Mouse (Mus musculus) cerebellum, postnatal 4 days (tissue): ENCODE measurements around the gene Fam89b.

Experiments
- DNase-seq, 2 experiments: peaks; one replicate each; pipeline ENCODE4 v3.0.0; 2022; ENCODE audit warnings: low spot score in 2 of 2, mixed read lengths in 1 of 2

Gene Fam89b

DNA sequence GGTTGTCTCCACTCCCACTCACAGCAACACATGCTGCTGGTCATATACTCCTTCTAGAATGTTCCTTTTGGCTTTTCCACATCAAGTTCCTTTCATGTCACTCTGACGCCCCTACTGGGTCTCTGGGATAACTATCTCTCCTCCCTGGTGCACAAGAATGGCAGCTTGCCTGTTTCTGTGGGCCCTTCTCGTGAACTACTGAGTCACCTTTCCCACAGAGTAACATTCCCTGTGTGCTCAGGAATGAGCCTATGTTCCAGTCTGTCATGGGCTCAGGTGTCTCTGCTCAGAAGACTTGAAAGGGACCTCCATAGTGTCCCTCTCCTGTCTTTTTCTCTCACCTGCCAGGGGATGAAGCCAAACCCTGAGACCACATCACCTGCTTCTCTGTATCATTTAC is 10.0 kb upstream of the Fam89b start:
- no peak for DNase-seq

DNA sequence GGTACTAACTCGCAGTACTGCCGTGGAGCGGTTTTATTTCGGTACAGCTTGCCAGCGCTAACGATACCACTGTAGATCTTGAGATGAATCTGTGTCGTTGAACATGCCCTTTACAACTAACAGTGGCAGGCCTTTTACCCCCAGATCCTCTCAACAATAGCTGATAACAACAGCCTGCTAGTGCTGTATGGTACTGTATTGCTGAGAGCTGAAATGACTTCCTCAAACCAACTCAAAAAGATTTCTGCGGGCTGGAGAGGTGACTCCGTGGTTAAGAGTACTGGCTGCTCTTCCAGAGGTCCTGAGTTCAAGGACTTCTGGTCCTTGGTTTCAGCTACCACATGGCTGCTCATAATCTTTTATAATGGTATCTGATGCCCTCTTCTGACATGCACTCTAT is 4.9 kb upstream of the Fam89b start:
- DNase-seq = no peak

DNA sequence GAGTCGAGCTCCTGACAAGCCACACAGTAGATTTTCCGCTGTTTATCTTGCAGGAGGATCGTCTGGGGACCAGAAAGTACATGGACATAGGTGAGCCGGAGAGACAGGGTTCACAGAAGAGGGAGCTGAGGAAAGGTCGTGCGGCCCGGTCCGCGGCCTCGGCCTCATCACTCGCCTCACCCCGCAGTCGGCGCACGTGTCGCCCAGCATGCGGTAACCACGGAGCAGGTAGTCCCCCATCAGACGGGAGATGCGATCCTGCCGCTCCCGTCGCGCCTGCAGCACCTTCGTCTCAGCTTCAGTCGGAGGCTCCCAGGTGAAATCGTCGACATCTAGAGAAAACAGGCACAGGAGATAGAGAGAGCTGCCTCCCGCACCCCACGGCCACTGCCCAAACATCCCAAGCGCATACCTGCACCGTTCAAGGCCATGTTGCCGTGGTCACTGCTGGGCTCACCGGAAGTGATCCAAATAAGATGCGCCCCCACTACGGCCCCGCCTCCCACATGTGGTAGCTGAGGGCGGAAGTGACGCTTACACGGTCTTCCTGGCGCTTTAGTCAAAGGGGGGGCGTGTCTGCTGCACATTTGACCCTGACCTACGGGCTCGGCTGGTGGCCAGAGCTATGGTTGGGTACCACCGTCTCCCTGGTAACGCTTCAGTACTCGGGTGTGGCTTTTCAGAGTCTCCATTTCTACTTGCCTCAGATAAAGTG is 2.0 kb upstream of the Fam89b start:
- peak; percentile 84 to 90 for DNase-seq

DNA sequence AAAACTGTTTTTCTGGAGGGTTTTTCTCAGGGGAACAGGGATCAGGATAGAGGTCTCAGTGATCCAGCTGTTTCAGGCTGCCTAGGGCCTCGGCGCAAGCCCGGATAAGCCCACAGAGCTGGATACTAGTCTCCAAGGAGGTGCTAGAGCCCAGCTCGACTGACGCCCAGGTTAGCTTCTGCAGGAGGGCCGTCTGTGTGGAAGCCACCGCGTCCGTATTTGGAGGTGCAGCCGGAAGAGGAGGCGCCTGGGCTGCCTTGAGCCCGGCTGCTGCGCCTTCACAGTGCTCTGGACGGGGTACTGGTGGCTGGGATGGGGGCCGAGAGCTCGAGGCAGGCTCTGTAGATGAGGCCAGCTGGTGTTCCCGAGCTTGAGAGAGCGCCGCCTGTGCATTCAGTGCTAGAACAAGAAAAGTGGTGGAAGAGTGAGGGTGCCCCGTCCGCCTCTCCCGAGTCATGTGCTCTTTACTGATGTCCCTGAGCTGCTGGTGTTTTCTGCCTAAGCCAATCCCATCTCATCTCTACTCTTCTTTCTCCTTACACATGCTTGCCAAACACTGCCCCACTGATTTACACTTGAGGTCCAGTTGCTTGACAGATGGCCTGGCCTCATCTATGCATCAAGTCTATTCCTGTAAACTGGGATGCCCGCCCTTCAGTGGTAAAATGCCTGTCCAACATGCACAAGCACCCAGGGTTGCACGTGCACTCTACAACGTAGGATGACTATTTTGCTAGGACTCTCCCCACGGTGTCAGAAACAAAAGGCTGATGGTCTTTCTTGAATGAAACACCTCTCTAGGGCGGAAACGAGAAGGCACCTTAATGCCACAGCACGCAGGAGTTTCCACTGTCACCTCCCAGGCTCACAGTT is 1.1 kb upstream of the Fam89b start:
- peak in 1 of 2 experiments; percentile 54 for DNase-seq

DNA sequence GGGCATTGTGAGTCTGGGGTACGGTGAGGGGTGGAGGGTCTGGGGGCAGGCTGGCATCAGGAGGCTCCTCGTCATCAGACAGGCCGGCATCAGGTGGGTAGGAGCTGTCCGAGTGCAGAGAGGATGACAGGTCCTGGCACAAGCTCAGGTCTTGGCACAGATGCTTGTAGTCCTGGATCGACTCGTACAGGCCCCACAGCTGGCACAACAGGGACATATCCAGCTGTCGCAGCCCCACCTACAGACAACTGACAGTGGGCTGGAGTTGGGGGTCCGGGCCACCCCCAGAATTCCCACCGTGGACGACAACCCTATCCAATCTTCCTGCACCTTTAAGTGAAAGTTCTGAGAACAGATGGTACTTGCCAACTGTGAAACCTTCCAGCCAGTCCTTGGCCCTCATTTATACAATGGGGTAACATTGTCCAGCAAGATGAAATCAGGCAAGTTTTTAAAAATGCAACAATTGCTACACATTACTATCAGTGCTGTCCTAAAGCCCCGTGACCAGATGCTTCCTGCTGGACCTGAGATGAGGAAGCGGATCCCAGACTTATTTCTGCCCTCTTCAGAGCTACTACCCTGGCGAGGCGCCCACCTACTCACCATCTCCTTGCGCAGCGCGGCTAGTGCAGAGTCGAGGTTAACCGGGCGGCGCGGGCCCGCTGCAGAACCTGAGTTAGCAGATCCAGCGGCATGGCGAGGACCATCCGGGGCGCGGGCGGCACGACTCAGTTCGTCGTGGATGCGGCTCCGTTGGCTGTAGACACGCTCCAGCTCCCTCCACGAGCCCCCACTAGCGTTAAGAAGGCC is 616 bp downstream of the Fam89b start:
- peak in 1 of 2 experiments; percentile 69 for DNase-seq

DNA sequence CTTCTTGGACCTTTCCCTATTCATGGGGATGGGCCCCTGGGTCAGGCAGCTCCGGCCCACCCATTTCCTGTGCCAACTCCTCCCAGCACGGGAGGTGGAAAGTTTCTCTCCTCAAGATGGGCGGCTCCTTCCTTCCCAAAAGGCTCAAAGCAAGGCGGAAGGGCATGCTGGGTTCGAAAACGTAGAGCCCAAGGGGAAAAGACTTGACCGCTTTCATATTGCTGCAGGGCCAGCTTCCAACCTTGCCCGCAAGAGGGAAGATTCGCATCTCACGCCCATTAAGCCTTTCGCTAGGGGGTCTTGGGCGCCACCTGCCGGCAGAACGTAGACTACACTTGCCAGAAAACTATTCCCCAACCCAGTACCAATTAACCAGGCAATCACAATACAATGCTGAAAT is 1.8 kb downstream of the Fam89b start:
- peak; percentile 90 to 92 for DNase-seq

DNA sequence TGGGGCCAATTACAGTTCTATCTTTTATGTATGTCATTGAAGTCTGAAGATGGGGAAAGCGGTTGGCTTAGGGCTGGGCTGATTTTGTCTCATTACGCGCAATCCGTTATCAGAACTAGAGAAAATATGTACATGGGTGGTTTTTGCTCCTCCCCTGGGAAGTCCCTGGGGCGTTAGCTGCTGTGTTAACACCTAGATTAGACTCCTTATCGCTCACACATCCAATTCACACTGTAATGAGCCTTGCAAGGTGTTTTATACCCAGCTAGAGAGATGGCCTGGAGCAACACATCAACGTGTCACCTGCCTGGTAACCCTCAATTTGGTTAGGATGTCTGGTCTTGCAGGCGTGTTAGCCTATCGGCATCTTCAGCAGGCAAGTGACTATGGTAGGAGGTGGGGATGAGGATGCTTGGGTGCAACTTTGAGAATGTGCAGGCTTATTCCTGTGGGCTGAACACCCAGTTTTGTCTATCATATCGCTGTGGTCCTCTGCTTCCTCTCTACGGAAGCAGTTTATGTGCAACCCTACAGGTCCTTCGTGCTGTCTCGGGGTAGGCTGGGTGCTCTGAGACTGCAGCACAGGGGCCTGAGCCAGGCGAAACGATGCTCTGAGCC is 2.4 kb downstream of the Fam89b start:
- no peak for DNase-seq

DNA sequence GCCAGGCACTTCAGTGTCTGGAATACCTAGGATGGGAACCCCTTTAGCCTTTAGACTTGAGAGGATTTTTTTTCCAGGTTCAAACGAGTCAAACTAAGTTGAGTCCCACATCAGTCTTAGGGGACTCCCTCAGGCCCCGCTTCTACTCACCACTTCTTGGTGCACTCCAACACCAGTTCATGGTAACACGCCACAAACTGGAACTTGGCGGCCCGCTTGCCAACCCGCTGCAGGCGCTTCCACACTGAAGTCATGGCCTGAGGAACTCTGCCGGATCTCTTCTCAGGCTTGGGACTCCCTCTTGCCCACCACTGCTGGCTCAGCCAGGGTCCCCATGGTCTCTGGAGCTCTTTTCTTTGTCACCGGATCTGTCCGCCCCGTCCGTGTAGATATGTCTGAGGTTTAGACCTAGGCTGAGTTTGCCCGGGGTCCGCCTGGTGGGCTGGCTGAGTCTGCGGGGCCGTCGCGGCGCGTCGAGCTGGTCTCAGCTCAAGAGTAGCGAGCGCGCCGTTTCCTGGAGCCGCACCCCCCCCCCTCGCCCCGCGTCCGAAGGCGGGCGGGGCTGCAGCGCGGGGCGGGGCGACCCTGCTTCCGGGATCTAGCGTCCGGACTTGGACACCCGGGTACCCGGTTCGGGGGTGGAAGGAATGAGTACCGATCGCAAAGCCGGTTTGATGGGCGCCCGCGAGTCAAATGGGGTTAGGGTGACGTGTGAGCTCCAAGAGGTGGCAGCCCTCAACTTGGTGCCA is 3.5 kb downstream of the Fam89b start, which contains the start of gene Ehbp1l1:
Gene Ehbp1l1 (minus strand): TSS at position 551 of the 749 bp plus-strand sequence.
- no peak for DNase-seq

DNA sequence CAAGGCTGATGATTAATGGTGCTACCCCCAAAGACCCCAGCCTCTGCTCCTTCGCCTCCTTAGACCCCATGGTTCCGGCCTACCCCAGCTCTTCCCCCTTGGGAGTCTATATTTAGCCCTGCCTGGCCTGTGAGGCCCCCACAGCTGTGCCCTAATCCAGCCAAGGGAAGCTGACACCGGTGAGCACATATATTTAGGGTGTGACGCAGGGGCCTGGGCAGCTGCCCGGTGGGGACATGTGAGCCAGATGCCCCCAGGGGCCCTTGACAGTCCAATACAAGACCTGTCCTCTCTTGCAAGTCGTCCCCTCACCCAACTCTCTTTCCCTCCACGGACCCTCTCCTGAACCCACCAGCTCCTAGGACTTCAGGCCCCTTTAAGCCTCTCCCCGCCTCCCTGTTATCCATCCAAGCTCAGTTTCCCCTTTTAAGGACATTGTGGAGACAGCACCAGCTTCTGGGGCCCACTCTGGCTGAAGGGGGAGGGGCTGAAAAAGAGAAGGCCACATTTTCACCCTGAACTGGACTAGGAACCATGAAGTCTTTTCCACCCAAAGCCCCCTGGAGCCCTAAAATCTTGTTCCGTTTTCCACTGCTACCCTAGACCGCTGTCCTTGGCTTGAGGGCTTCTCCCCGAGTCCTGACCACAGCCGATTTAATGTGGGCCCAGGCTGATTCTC is 4.3 kb downstream of the Fam89b start:
- no peak for DNase-seq

DNA sequence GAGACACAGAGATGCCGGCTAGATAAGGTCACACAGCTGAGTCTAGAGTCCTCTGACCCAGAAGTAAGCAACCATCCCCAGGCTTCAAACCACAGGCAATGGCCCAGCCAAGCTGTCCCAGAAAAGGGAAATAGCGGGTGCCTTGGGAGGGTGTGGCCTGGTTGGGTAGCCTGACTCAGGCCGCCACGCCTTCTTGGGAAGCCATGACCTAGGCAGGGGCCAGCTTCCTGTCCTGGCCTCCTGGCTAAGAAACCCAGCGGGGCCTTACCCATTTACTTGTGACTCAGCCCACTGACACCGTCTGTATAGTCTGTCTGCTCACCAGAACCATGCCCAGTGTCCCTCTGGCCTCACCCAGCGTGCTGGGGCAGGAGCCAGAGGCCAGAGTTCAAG is 4.9 kb downstream of the Fam89b start:
- DNase-seq = no peak

DNA sequence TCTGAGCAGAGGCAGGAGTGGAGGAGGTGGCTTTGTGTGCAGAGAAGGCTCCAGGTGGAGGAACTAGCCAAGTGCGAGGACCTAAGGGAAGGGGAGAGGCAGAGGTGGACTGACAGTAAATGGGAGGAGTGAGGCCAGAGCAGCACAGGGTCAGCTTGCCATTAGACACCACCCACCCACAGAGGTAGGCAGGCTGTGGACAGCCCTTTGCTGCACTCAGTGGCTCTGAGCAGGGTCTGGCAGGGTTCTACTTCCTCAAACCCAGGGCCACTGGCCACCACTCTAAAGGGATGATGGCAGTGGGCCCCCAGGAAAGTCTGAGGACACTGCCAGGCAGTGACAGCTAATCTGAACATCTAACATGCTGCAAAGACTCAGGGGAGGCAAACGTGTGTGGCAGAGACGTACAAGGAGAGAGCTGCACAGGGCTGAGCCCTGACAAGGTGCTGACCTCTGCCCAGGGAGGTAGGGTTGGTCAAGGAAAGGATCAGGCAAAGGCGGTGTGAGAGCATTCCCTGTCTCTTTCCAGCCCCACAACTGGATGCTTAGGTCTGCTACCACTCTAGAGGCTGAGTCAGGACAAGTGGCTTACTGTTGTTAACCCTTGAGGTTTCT is 5.4 kb downstream of the Fam89b start:
- DNase-seq = no peak

DNA sequence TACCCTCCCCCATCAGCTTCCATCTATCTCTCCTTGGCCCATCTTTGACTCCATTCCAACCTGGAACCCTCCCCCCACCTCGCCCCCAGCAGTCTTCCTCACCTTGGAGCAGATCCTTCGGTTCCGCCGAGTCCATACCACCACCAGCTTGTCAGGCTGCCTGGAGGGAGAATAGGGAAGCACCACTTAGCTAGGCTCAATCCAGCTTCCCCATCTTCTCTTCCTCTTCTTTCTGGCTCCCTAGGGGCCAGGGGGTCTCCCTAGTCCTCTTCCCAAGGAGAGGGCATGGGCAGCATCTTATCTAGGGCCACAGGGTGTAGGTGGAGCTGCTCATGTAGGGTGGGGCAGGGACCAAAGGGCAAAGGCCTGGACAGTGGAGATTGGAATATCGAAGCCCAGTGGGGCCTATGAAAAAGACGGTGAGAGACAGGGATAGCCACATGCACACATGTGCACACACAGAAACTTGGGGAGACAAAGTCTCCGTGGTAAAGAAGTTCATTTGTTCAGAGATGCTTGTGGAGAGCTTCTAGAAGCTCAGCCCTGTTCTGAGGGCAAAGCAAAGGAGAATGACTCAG is 6.5 kb downstream of the Fam89b start:
- no peak for DNase-seq

DNA sequence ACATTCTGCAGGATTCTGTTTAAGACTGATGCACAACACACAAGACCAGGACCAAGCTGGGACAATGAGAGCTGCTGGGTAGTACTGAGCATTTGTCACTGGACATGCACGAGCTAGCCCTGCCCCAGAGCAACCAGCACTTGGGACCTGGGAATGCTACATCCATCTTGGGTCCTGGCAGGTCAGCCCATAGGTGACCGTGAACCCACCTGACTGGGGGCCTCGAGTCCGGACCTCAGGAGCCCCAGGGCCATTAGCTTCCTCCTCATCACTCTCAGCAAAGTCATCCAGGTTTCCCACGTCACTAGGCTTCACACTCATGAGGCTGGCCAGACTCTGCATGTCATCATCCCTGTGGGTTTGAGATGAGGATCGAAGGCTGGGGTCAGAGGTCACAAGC is 8.2 kb downstream of the Fam89b start:
- DNase-seq = no peak

DNA sequence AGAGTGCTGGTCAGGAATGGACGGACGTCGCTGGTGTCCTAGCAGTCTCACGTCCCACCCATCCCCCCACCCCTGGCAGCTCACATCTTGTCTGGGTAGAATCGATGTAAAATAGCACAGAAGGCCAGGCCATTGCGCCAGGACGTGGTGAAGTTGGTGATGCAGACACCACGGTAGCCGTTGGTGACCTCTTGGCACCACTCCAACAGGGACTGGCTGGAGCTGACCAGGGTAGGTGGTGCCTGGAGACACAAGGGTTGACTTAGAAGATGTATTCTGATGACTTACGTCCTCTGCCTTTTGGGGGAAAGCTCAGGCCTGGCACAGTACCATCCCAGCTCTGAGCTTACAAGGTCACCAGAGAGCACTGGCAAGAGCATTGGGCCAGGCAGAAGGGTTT is 12.5 kb downstream of the Fam89b start:
- DNase-seq = no peak

DNA sequence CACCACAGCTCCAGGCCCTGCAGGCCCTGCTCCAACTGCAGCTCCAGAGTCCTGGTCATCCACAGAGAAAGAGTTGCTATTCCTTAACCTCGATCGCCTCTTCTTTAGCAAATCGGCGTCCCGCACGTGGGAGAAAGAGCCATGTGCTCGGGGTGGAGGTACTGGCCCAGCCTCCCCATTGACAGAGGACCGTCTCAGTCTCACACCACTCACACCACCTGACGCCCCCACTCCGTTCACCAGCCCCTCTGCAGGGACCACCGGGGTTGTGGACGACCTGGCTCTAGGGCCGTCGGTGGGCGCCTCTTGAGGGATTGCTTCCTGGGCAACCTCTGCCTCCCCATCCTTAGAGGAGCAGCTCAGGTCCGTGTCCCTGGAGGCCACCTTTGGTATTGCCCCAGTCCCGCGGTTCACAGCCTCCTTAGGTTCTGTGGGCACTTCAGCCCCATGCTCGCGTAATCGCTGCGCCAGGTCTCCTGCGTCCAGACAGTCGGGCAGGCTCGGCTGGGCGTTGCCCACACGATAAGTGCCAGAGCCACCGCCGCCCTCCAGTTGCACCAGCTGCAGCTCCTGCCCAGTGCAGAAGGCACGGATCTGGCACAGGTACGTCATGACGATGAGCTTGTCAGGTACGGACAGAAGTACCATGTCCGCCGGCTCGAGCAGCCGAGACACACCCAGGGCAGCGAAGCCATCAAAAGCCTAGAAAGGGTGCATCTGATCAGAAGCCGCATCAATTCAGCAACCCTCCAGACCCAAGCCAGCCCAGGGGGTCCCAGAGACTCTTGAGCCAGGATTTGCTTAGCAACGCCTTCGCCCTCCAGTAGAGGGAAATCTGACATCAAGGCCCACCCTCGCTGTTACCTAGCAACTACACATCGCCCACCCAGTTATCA is 13.4 kb downstream of the Fam89b start:
- peak in 1 of 2 experiments; percentile 54 for DNase-seq

DNA sequence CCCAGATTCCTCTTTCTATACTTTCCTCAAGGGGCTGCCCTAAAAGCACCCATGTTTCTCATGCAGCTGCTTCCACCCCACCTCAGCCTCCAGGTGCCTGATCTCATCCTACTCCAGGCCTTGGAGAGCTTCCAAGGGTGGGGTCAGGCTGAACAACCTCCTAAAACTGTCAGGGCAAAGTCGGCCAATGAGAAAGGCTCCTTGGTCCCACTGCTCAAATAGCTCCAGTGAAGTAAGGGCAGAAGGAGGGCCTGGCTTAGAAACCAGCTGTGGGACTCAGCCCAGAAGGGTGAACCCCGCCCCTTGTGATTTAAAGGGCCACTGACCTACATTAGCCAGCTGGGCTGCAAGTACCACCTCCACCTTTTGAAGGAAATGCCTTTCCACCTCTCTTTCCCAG is 15.7 kb downstream of the Fam89b start:
- no peak for DNase-seq

DNA sequence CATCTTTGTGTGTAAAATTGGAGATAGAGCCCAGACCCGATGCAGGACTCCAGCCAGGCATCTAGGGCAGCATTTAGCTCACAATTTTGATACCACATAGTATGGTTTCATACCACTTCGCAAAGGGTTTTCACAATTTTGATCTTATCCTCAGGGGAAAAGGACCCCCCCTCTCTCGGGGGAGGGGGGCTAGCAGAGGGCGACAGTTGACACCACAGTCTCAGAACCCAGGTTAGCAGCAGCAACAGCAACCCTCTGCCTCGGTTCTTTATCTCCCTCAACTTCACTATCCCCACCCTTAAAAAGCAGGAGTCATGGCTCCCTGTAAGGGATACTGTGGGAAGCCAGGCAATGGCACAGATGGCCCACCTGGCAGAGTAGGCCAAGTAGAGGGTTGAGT is 16.2 kb downstream of the Fam89b start:
- no peak for DNase-seq

DNA sequence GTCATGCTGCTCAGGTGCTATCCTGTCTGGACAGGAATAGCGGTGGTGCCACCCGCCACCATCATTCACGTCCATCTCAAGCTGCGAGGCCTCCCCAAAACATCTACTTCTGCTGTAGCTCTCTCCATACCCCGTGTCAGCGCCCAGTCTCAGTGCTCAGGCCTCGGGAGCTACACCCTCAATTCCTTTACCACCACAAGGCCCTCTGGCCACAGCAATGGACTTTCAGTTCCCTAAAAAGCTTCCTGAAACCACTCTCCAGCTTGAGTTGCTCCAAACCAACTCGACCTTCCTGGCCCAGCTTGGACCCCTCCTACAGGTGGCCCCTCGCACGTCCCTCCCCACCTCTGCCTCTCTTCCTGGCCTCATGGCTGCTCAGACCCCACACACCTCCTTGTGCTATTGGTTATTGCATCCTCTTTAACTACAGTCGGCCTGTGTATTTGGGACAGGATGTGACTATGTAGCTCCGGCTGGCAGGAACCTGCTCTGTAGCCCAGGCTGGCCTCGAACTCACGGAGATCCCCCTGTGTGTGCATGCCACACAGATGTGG is 17.5 kb downstream of the Fam89b start:
- no peak for DNase-seq
